Mouse (Mus musculus): ENCODE results near the gene Nrgn.

The Nrgn gene

GRCm38 (mm10) chr9:37554838-37555748 lies 2.4 kb upstream of the Nrgn start, which contains the start of gene Siae:
Siae (plus strand) TSS chr9:37555698.
- peak; percentile 54 to 71 for DNase-seq (ENCODE audit: low spot score in 2 of 2)

DNA sequence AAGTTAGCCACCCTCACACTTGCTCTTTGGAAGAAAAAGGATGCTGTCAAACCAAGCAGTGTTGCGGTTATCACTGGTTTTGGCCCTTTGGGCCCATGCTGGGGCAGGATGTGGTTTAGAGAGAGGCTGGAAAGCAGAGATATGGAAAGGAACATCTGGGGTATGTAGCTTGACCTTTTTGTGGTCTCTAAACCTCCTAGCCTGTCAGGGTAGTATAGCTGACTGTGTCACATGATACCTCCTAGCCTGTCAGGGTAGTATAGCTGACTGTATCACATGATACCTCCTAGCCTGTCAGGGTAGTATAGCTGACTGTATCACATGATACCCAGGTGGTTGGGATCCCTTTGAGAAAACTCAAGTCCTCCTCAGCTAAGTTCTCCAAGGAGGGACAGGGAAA lies 1.6 kb upstream of the Nrgn start:
- no peak for DNase-seq (ENCODE audit: low spot score in 2 of 2)

DNA sequence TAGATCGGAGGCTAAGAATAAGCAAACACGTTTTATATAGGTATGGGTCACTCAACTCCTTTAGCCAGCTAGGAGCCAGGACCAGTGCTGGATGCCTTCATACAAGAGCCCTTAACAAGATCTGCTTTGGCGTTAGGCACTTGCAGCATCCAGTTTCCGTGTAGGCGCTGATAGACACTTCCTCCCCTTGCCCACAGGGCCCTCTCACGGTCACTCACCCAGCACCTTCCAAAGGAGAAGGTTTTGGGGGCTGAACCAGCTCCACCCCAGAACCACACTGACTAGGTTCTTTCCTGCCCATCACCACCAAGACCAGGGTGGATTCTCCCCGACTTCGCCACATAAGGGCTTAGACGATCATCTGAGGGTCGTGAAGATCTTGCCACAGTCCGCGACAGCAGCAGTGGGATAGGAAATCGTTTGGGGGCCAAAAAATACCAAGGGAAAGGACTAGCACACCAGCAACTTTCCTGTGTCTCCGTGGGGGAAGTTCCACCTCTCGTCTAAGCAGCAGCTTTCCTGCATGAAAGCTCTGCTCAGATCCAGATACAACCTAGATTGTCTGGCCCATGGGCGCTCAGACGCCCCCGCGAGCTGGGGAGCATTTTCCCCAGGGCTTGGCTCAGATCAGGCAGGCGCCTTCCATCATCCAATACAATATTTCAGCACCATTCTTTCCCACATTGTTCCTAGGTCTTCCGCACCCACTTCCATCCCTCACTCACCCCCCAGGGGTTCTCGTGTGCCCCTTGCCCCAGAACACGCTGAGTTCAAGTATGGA lies 763 bp downstream of the Nrgn start:
- DNase-seq (ENCODE audit: low spot score in 2 of 2) = peak in 1 of 2 experiments; percentile 51

DNA sequence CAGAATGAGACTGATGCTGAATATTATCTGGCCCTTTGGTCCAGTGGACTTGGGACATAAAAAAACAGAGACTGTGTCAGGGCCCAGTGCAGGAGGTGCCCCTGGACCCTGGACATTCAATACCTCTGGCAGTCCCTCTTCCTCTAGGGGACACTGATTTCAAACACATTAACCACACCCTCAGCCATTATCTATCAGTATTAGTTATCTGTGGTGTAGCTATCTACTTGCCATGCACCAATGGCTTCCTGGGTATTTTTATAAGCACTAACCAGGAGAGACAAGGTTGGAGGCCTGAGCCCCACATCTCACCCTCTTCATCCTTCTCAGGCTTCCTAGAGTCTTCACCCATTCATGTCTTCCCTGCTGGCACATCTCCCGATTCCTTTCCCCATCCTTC lies 2.3 kb downstream of the Nrgn start:
- no peak for DNase-seq (ENCODE audit: low spot score in 2 of 2)

DNA sequence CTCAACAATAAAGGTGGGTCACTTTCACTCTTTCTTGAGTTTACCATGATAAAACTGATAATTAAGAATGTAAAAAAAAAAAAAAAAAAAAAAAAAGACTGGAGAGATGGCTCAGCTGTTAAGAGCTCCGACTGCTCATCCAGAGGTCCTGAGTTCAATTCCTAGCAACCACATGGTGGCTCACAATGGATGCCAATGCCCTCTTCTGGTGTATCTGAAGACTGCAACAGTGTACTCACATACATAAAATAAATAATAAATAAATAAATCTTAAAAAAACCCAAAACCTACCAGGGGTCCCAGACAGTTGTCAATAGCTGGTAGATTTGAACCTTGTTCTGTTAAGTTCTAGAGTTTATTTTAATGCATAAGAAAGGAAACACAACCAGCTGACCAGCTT lies 5.8 kb downstream of the Nrgn start:
- no peak for DNase-seq (ENCODE audit: low spot score in 2 of 2)

DNA sequence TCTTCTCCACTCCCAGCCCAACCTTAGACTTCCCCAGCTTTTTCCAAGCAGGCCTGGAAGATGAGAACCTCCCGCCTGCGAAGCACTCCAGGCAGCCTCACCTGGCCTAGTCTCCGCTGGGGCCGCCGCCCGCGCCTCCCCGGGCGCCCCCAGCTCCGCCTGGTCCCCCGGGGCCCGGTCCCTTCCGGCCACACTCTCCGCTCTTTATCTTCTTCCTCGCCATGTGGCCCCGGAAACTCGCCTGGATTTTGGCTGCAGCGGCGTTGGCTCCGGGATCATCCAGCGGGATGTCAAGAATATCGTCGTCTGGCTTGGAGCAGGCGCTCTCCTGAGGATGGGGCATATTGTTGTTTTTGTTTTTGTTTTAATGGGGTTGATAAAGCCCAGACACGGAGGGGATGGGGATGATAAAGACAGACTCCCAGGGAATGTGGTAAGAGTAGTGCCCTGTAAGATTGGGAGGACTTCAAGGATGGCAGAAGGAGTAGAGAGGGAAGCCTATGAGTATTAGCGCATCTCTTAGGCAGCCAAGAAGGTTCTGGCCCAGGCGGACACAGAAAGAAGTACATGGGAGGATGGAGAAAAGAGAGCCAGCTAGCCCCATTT lies 6.8 kb downstream of the Nrgn start:
- DNase-seq (ENCODE audit: low spot score in 2 of 2) = no peak

GRCm38 (mm10) chr9:37545166-37545610 lies 7.5 kb downstream of the Nrgn start:
- no peak for DNase-seq (ENCODE audit: low spot score in 2 of 2)

GRCm38 (mm10) chr9:37544447-37545165 lies 8.1 kb downstream of the Nrgn start:
- peak; percentile 78 to 82 for DNase-seq (ENCODE audit: low spot score in 2 of 2)

DNA sequence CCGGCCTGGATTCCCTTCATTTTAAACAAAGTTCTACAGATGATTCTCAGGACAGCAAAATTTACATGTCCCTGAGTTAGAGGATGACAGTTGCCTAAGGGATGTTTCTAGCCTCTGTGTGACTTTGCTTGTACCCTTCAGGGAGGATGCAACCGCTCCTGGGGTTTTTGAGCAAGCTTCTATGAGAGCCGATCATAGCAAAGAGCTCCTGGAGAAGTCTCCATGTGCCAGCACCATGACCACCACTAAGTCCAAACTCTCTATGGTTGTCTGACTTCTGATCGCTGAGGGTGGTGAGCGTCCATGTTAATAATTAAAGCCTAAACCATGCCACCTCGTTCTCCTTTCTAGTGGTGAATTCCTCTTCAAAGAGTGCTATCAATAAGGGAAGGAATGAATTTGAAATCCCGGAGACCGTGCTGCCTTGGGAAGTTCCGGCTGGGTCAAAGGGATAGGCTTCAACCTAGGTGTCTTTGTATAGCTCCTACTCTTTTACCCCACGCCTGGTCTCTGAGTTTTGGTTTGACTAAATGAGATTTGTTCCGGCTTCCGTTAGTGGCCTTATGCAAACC lies 8.7 kb downstream of the Nrgn start:
- DNase-seq (ENCODE audit: low spot score in 2 of 2) = no peak

DNA sequence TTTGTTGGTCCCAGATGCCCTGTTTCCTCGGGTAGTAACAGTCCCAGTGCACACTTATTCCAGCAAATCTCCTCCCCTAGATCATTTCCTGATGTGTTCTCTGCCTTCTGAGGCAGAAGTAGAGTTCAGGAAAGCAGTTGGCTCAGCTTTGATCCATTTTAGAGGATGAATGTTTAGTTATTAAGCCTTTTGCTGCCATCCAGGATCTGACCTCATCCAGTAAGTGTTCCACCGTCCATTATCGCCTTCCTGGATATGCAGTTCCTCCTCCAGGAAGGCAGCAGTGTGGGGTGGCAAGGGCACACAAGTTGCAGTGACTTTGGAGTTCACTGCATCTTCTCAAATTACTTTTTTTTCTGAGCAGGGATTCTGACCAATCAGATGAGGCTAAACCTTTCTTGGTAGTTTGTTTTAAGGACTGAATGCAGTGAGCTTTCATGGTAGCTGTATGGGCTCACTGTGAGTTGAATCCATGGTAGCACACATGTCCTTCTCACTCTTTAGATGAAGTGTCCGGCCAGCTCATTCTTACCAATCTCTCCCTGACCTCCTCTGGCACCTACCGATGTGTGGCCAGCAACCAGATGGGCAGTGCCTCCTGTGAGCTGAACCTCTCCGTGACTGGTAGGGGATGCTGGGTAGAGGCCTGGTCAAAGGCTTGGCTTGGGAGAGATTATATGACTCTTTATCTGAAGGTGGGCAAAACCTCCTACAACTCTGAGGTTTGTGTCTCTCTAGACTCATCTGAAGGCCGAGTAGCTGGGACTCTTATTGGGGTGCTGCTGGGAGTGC lies 10.7 kb downstream of the Nrgn start:
- no peak for DNase-seq (ENCODE audit: low spot score in 2 of 2)

DNA sequence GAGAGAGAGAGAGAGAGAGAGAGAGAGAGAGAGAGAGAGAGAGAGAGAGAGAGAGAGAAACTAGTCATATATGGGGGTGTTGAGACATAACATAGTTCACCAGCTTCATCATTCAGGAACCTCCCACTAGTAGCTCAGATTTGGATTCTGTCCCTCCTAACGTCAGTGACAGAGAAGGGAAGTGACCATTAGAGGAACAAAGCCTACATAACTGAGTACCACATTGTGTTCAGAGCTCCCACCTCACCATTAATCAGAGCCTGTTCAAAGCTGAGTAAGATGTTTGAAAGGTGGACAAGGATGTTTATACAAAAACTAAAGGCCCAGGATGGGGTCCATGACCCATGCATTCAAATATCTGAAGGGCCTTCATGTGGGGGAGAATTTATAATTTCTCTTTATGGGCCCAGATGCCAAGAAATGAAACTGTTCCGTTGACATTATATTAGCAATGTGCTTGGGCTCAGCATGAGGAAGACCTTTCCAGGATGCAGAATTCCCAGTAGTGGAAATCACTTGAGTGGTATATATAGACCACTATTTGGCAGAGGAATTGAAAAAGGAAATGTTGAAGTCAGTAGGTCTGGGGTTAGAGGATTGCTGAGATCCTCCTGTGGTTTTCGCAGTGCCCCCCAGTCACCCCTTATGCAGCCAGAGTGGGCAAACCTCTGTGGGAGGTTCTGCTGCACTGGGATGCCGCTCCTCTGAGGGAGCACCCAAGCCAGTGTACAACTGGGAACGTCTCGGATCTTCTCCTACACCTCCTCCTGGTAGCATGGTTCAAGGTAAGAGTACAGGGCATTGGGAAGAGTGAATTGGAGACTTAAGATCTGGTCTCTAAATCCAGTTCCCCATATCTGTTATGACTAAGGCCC lies 11.8 kb downstream of the Nrgn start:
- DNase-seq (ENCODE audit: low spot score in 2 of 2) = peak in 1 of 2 experiments; percentile 37

DNA sequence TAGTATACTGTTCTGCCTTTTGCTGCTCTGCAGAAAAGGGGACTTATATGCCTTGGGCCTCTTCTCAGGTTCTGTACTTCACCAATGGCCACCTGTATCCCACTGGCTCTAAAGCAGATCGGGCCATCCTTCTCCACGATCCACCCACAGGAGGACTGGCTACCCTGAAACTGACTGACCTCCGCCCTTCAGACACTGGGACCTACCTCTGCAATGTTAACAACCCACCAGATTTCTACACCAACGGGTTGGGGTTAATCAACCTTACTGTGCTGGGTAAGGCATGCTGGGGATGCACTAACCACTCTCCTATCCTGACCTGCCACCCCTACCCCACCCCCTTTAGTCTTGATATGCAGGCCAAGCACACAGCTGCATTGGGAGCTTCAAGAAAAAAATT lies 12.5 kb downstream of the Nrgn start:
- peak in 1 of 2 experiments; percentile 56 for DNase-seq (ENCODE audit: low spot score in 2 of 2)

DNA sequence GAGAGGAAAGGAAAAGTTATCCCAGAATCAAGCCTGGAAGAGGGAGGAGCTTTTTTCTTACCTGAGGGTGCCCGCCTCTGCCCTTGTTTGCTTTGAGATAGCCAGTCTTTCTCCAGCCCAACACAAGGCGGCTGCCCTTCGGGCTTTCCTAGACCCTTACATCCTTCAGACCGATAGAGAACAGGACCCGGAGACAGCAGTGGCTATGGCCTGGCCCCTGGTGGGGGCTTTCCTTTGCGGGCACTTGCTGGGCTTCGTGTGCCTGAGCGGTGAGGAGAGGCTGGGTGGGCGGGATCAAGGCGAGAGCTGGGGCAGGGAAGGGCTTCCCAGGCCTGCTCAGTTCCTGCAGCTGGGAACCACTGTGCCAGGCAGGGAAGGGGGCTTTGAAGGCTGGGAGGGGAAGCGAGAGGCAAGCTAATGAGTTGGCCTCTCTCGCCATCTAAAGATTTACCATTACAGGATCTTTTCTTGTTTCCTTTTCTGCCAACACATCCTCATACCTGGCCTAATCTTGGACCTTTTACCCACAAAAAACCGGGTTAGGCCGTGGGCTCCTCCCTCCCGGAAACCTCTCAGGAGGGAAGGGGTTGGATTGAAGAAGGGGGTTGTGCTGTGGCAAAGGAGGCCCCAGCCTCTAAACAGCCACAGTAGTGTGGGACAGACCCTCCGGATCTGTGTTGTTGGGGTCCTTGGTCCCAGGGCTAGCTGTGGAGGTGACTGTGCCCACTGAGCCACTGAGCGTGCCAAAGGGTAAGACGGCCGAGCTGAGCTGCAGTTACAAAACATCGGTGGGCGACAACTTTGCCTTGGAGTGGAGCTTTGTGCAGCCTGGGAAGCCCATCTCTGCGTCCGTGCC lies 13.3 kb downstream of the Nrgn start, which contains the start of gene Vsig2:
Gene Vsig2, plus strand, starts transcription at position 86 of the 856 bp plus-strand sequence.
- peak in 1 of 2 experiments; percentile 45 for DNase-seq (ENCODE audit: low spot score in 2 of 2)

GRCm38 (mm10) chr9:37537658-37538250 lies 14.9 kb downstream of the Nrgn start:
- DNase-seq (ENCODE audit: low spot score in 2 of 2) = no peak

GRCm38 (mm10) chr9:37536851-37537250 lies 15.9 kb downstream of the Nrgn start:
- DNase-seq (ENCODE audit: low spot score in 2 of 2) = no peak

DNA sequence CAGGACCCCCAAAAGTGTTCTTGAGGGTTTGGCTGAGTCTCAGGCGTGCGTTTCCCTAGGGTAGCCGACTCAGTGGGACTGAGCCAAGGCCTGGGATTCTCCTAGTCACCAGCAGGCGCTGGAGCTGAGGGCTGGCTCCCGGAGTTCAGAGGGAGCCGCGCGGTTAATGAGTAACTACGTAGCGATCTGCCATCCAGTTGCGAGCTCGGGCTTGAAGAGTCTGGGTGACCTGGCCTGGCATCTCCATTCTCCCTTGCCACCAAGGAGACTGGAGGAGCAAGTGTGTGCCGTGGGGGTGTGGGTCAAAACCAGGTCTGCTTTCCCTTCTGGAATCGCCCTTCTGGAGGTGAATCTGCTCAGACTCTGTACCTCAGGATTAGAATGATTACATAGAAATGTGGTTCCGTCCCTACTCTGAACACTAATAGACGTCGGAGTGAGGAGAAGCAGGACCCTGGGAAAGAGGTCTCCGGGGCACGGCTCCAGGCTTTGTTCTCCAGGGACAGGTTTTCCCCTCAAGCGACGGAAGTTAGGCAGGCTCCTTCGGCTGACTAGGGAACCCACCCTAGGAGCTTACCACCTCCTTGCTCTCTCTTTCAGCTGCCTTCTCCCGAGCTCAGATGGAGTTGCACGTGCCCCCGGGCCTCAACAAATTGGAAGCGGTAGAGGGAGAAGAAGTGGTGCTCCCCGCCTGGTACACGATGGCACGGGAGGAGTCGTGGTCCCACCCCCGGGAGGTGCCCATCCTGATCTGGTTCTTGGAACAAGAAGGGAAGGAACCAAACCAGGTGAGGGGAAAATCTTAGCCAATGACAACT lies 21.6 kb downstream of the Nrgn start:
- DNase-seq (ENCODE audit: low spot score in 2 of 2) = peak in 1 of 2 experiments; percentile 63

Measured in right cerebral cortex, postnatal 10 days (tissue).